Mouse (Mus musculus) liver, embryonic 14.5 days (tissue): ENCODE data around the gene Loxl3.

Experiments
- CTCF ChIP-seq: IDR thresholded peaks from 2 replicates; pipeline ENCODE4 v1.5.1; 2016; ENCODE audit warnings: antibody characterized with exemption, low read depth, control low read depth
- EP300 ChIP-seq: IDR thresholded peaks from 2 replicates; pipeline ENCODE4 v1.6.1; 2016; ENCODE audit warnings: antibody characterized with exemption, low read depth

- TF ChIP-seq EP300, result no peak
- peak; percentile 71 for TF ChIP-seq CTCF
Measured at GRCm38 (mm10) chr6:82998326-82998725, 35.6 kb upstream of the Loxl3 start.
